Mouse (Mus musculus) midbrain, embryonic 10.5 days (tissue): ENCODE data around the gene Eva1c. TPM values are rescaled to one million over a fixed set of nuclear protein-coding genes. Genes with fewer than 3 reads are reported as not detected.

Experiments used
- DNase-seq: peaks from one replicate; pipeline ENCODE4 v3.0.0-alpha.2; 2017; ENCODE audit warnings: low spot score
- H3K27ac ChIP-seq: fragments of 300-500 bp; sonication (generic); replicated peaks from 2 replicates; pipeline ENCODE4 v1.5.1; 2016; ENCODE audit warnings: mild to moderate bottlenecking
- H3K27me3 ChIP-seq: fragments of 300-500 bp; sonication (generic); 2 replicates; pipeline ENCODE4 v1.6.1; 2016; ENCODE audit warnings: low read depth, mild to moderate bottlenecking; ENCODE audit not compliant: poor library complexity, severe bottlenecking
- H3K36me3 ChIP-seq: fragments of 300-500 bp; sonication (generic); 2 replicates; pipeline ENCODE4 v1.6.1; 2016; ENCODE audit warnings: mild to moderate bottlenecking, moderate library complexity
- H3K4me1 ChIP-seq: fragments of 300-500 bp; sonication (generic); 2 replicates; pipeline ENCODE4 v1.6.1; 2016
- H3K4me3 ChIP-seq: fragments of 300-500 bp; sonication (generic); 2 replicates; pipeline ENCODE4 v1.5.1; 2016; ENCODE audit warnings: mild to moderate bottlenecking, moderate library complexity
- H3K9me3 ChIP-seq: fragments of 300-500 bp; sonication (generic); replicated peaks from 2 replicates; pipeline ENCODE4 v1.6.1; 2016; ENCODE audit warnings: mild to moderate bottlenecking
- WGBS: fragments of 180-500 bp; shearing (Covaris S2); methylation state at CpG from one replicate; pipeline ENCODE4 v1.1.7; 2016; 5-methylcytosine and 5-hydroxymethylcytosine counted together
- microRNA-seq: library from miRNA; unstranded; fragments of <30 nt; microRNA quantifications from one replicate; pipeline ENCODE4, GENCODE M21; 2017
- polyA plus RNA-seq: library from polyadenylated mRNA; unstranded; fragments of >200 nt; fragmentation: Nextera tagmentation; extraction: Ambion mirVana; gene quantifications from 2 replicates; pipeline ENCODE4 v1.2.1, GENCODE M21; 2016

Gene Eva1c
- polyA plus RNA-seq, 1 experiment from 2014 or later: 0.96 TPM

DNA sequence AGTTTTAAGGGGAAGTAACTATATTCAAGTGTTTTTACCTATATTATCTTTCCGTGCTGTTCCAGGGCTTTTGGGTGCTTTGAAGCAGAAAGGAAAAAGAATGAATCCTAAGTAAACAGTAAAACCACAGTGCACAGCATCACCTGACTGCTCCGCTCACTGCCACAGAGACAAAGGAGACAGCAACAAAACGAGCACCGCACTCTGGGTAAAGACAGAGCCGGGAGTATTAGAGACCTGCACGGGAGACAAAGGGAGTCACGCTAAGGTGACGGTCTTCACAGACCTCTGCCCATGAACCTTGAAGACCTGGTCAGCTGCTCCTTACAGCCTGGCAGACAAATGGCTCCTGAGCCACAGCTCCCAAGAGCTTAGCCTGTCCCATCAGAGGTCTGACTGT, 120.5 kb downstream of the Eva1c start:
- WGBS: 87% methylated on average over 8 of the region's 8 CpGs
- Histone ChIP-seq H3K9me3 (no peaks in the 10 kb centered on the region), H3K4me1 (no peaks in the 10 kb centered on the region), H3K27ac (no peak overlapping the region), H3K27me3 (no peaks in the 10 kb centered on the region), H3K36me3 (peaks cover 49% of the 10 kb centered on the region), H3K4me3 (no peak overlapping the region)
- DNase-seq: no peak

DNA sequence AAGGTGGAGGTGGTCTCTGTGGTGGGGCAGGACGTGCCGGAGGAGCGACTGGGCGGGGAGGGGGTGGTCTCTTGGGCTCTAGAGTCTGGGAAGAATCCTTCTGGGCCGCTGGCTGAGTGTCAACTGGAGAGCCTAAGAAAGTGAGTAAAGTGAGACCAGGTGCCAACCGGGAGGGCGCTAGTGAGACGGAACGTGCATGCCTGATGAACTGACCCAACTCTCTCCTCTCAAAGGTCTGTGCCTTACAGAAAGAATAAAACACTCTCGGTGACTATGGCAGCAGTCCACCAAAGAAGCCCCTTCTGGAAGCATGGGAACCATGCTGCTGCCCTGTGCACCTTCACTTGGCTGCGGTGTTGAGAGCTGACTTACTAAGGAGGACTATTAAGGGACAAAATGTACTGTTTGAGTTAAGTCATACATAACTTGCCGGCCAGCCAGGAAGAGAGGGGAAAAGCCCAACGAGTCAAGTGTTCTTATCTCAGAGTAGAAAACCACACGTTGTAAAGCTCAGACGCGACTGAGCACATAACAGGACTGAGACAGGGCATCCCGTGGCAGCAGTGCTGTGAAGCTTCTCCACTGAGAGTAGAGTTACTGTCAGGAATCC, 123.9 kb downstream of the Eva1c start:
- Histone ChIP-seq H3K9me3 (no peaks in the 10 kb centered on the region), H3K36me3 (peaks cover 43% of the 10 kb centered on the region), H3K4me1 (no peaks in the 10 kb centered on the region), H3K27ac (no peak overlapping the region), H3K27me3 (no peaks in the 10 kb centered on the region), H3K4me3 (no peak overlapping the region)
- DNase-seq: no peak
- 60% methylated on average over 17 of the region's 17 CpGs for WGBS

DNA sequence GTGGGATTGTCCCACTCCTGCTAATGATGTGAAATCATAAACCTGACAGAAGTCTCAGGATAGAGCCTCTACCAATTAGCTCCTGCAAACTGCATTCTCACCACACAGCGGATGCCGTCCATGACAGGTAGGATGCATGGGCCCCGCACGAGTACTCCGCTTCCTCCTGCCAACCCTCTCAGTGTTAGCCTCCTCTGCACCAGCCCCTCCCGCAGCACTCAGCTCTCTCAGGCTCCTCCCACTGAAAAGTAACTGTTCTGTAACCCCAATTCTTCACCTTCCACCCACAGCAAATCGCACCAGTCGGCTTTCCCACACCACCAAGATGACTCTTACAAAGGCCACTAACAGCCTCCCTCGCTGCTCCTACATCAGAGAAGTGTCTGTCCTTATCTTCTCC, 126.6 kb downstream of the Eva1c start:
- H3K9me3 ChIP-seq: no peaks in the 10 kb centered on the region
- DNase-seq: no peak
- H3K4me3 ChIP-seq: no peak overlapping the region
- no peak overlapping the region for H3K27ac ChIP-seq
- 95% methylated on average over 9 of the region's 9 CpGs for WGBS
- no peaks in the 10 kb centered on the region for H3K27me3 ChIP-seq
- H3K36me3 ChIP-seq: peaks cover 40% of the 10 kb centered on the region
- H3K4me1 ChIP-seq: no peaks in the 10 kb centered on the region

DNA sequence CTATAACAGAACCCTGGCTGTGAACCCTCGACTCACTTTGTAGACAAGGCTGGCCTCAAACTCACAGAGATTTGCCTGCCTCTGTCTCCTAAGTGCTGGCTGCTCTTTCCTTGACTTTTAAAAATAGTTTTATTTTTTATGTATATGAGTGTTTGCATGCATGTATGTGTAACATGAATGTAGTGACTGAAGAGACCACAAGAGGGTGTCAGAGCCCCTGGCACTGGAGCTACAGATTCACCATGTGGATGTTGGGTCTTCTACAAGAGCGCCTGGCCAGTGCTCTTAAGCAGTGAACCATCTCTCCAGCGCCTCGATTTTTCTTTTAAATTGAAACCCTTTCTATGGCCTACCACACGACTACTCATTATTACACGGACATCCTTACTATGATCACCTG, 127.3 kb downstream of the Eva1c start:
- no peaks in the 10 kb centered on the region for H3K9me3 ChIP-seq
- no peaks in the 10 kb centered on the region for H3K27me3 ChIP-seq
- no peak overlapping the region for H3K27ac ChIP-seq
- WGBS: 89% methylated on average over 6 of the region's 6 CpGs
- H3K4me1 ChIP-seq: no peaks in the 10 kb centered on the region
- H3K4me3 ChIP-seq: no peak overlapping the region
- peaks cover 40% of the 10 kb centered on the region for H3K36me3 ChIP-seq
- DNase-seq: no peak

Small RNAs within 50 kb of the gene (microRNA-seq; reads per million reads assigned to microRNA genes)
- gene Gm22933: not detected

Other genes starting within 250 kb of the Eva1c start
- gene Mis18a, start 99.3 kb upstream of the Eva1c start, polyA plus RNA-seq: 87.7 and 106 TPM in 2 replicates
- gene Mrap, start 88.5 kb upstream of the Eva1c start, polyA plus RNA-seq: 0.98 and 2.3 TPM in 2 replicates
- 10.7 and 11.0 TPM in 2 replicates for gene Urb1, start 16.3 kb upstream of the Eva1c start, polyA plus RNA-seq
- gene Cfap298, start 108.4 kb downstream of the Eva1c start, polyA plus RNA-seq: 57.1 and 67.8 TPM in 2 replicates
- 14.8 and 18.1 TPM in 2 replicates for gene Synj1, start 184.6 kb downstream of the Eva1c start, polyA plus RNA-seq
- gene Paxbp1, start 217.8 kb downstream of the Eva1c start, polyA plus RNA-seq: 60.9 and 75.3 TPM in 2 replicates